Mouse (Mus musculus) olfactory bulb, adult 2 months (tissue): ENCODE measurements around the gene Mrps34.

Experiments used
- CTCF ChIP-seq: fragments of 200-500 bp; IDR thresholded peaks from 2 replicates; pipeline ENCODE4 v1.5.1; 2012; ENCODE audit warnings: low read depth, mild to moderate bottlenecking, low read length, moderate library complexity; ENCODE audit not compliant: insufficient read depth
- POLR2A ChIP-seq: fragments of 200-500 bp; IDR thresholded peaks from 2 replicates; pipeline ENCODE4 v1.6.1; 2012; ENCODE audit warnings: mild to moderate bottlenecking, low read depth, low read length, moderate library complexity; ENCODE audit not compliant: insufficient read depth

DNA sequence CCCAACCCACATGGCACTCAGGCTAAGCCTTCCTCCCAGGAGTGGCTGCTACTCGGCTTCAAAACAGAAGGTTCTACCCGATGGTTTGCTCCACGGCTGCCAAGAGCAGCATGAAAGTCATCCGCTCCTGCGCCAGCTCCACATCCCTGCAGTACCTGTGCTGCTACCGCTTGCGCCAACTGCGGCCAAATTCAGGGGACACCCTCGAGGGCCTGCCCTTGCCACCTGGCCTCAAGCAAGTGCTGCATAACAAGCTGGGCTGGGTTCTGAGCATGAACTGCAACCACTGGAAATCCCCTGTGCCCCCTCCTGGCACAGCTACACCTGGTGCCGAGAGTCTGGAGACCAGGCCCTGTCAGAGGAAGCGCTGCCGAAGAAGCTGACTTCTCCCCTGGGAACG, 3.6 kb upstream of the Mrps34 start:
- no peak for TF ChIP-seq CTCF
- no peak for TF ChIP-seq POLR2A
